Mouse (Mus musculus) forebrain, embryonic 12.5 days (tissue): ENCODE results near the gene Apoe. TPM values are rescaled to one million over a fixed set of nuclear protein-coding genes. Genes with fewer than 3 reads are reported as not detected.

ENCODE experiments used
- ATAC-seq: fragments of 200-750 bp; cut with Nextera tagmentation; 2 replicates; pipeline ENCODE4 v1.8.0; 2017; ENCODE audit warnings: moderate TSS enrichment; ENCODE audit not compliant: low FRiP score
- H3K27ac ChIP-seq: fragments of 300-500 bp; sonication (generic); 2 replicates; pipeline ENCODE4 v1.5.1; 2016; ENCODE audit warnings: mild to moderate bottlenecking
- H3K27me3 ChIP-seq: fragments of 300-500 bp; sonication (generic); 2 replicates; pipeline ENCODE4 v1.6.1; 2016; ENCODE audit warnings: mild to moderate bottlenecking
- H3K36me3 ChIP-seq: fragments of 300-500 bp; sonication (generic); replicated peaks from 2 replicates; pipeline ENCODE4 v1.6.1; 2016; ENCODE audit warnings: mild to moderate bottlenecking
- H3K4me1 ChIP-seq: fragments of 300-500 bp; sonication (generic); 2 replicates; pipeline ENCODE4 v1.6.1; 2016
- H3K4me2 ChIP-seq: fragments of 300-500 bp; sonication (generic); 2 replicates; pipeline ENCODE4 v1.6.1; 2016; ENCODE audit warnings: mild to moderate bottlenecking, moderate library complexity
- H3K4me3 ChIP-seq: fragments of 300-500 bp; sonication (generic); replicated peaks from 2 replicates; pipeline ENCODE4 v1.5.1; 2016; ENCODE audit warnings: mild to moderate bottlenecking
- H3K9ac ChIP-seq: fragments of 300-500 bp; sonication (generic); 2 replicates; pipeline ENCODE4 v1.6.1; 2016; ENCODE audit warnings: mild to moderate bottlenecking
- H3K9me3 ChIP-seq: fragments of 300-500 bp; sonication (generic); 2 replicates; pipeline ENCODE4 v1.6.1; 2016
- WGBS: fragments of 180-500 bp; shearing (Covaris S2); methylation state at CpG from one replicate; pipeline ENCODE4 v1.1.7; 2016; 5-methylcytosine and 5-hydroxymethylcytosine counted together
- polyA plus RNA-seq: library from polyadenylated mRNA; unstranded; fragments of >200 nt; fragmentation: Nextera tagmentation; extraction: Ambion mirVana; gene quantifications from 2 replicates; pipeline ENCODE4 v1.2.1, GENCODE M21; 2016

The Apoe gene
- polyA plus RNA-seq, 1 experiment from 2014 or later: 128 TPM

GRCm38 (mm10) chr7:19686521-19686920 is 12.5 kb downstream of the Apoe start:
- Histone ChIP-seq H3K4me1 (no peaks in the 10 kb centered on the region), H3K4me2 (no peak overlapping the region), H3K27ac (no peak overlapping the region), H3K4me3 (no peak overlapping the region), H3K9ac (no peak overlapping the region), H3K27me3 (no peaks in the 10 kb centered on the region), H3K36me3 (no peaks in the 10 kb centered on the region), H3K9me3 (no peaks in the 10 kb centered on the region)
- ATAC-seq: no peak
- 84% methylated on average over 6 of the region's 6 CpGs for WGBS

- Histone ChIP-seq H3K4me1 (no peaks in the 10 kb centered on the region), H3K4me2 (no peak overlapping the region), H3K9me3 (no peaks in the 10 kb centered on the region), H3K27ac (no peak overlapping the region), H3K27me3 (no peaks in the 10 kb centered on the region), H3K36me3 (no peaks in the 10 kb centered on the region), H3K9ac (no peak overlapping the region), H3K4me3 (no peak overlapping the region)
- ATAC-seq: no peak
- 53% methylated on average over 4 of the region's 4 CpGs for WGBS
Measured at GRCm38 (mm10) chr7:19685374-19685773, 13.6 kb downstream of the Apoe start.

GRCm38 (mm10) chr7:19683771-19684201 is 15.2 kb downstream of the Apoe start:
- WGBS: 85% methylated on average over 6 of the region's 6 CpGs
- Histone ChIP-seq H3K4me1 (no peaks in the 10 kb centered on the region), H3K27me3 (no peaks in the 10 kb centered on the region), H3K9ac (no peak overlapping the region), H3K27ac (no peak overlapping the region), H3K9me3 (no peaks in the 10 kb centered on the region), H3K36me3 (no peaks in the 10 kb centered on the region), H3K4me3 (no peak overlapping the region), H3K4me2 (no peak overlapping the region)
- ATAC-seq: no peak

- no peaks in the 10 kb centered on the region for H3K9me3 ChIP-seq
- H3K4me1 ChIP-seq: no peaks in the 10 kb centered on the region
Measured at GRCm38 (mm10) chr7:19682979-19683378, 16.0 kb downstream of the Apoe start.

GRCm38 (mm10) chr7:19681202-19681694 is 17.7 kb downstream of the Apoe start, which contains the start of the genes Gm44805 and Apoc4:
Gm44805 (minus strand) TSS chr7:19681423.
Apoc4 (minus strand) TSS chr7:19681479.
- WGBS: 70% methylated on average over 8 of the region's 8 CpGs
- Histone ChIP-seq H3K9me3 (no peaks in the 10 kb centered on the region), H3K27me3 (no peaks in the 10 kb centered on the region), H3K9ac (no peak within 1 kb of the TSS), H3K27ac (no peak within 1 kb of the TSS), H3K4me1 (no peaks in the 10 kb centered on the region), H3K4me3 (no peak within 1 kb of the TSS), H3K36me3 (no peaks in the 10 kb centered on the region), H3K4me2 (no peak within 1 kb of the TSS)
- ATAC-seq: no peak

More at GRCm38 (mm10) chr7:19682979-19683378, 16.0 kb downstream of the Apoe start:
- no peak for ATAC-seq
- Histone ChIP-seq H3K9ac (no peak overlapping the region), H3K27ac (no peak overlapping the region), H3K4me2 (no peak overlapping the region), H3K4me3 (no peak overlapping the region), H3K27me3 (no peaks in the 10 kb centered on the region), H3K36me3 (no peaks in the 10 kb centered on the region)
- 71% methylated on average over 3 of the region's 3 CpGs for WGBS

- no peak overlapping the region for H3K9ac ChIP-seq
Measured at GRCm38 (mm10) chr7:19680702-19681101, 18.3 kb downstream of the Apoe start.

GRCm38 (mm10) chr7:19678901-19679300 is 20.1 kb downstream of the Apoe start:
- 89% methylated on average over 3 of the region's 3 CpGs for WGBS
- no peak for ATAC-seq

More at GRCm38 (mm10) chr7:19680702-19681101, 18.3 kb downstream of the Apoe start:
- Histone ChIP-seq H3K4me3 (no peak overlapping the region), H3K4me2 (no peak overlapping the region), H3K4me1 (no peaks in the 10 kb centered on the region), H3K36me3 (no peaks in the 10 kb centered on the region), H3K27ac (no peak overlapping the region), H3K9me3 (no peaks in the 10 kb centered on the region), H3K27me3 (no peaks in the 10 kb centered on the region)
- no peak for ATAC-seq
- WGBS: 87% methylated on average over 2 of the region's 2 CpGs

GRCm38 (mm10) chr7:19677872-19678271 is 21.1 kb downstream of the Apoe start, which contains the start of gene Apoc2:
Apoc2 (minus strand) TSS chr7:19677941.
- Histone ChIP-seq H3K9me3 (no peaks in the 10 kb centered on the region), H3K27ac (no peak within 1 kb of the TSS), H3K9ac (no peak within 1 kb of the TSS; the same call in 1 of the 2 replicates), H3K4me1 (no peaks in the 10 kb centered on the region), H3K36me3 (no peaks in the 10 kb centered on the region), H3K4me3 (no peak within 1 kb of the TSS), H3K4me2 (no peak within 1 kb of the TSS), H3K27me3 (no peaks in the 10 kb centered on the region)
- WGBS: 82% methylated on average over 8 of the region's 8 CpGs
- ATAC-seq: no peak

More at GRCm38 (mm10) chr7:19678901-19679300, 20.1 kb downstream of the Apoe start:
- no peaks in the 10 kb centered on the region for H3K36me3 ChIP-seq
- no peaks in the 10 kb centered on the region for H3K4me1 ChIP-seq
- H3K4me2 ChIP-seq: no peak overlapping the region
- no peak overlapping the region for H3K4me3 ChIP-seq
- no peaks in the 10 kb centered on the region for H3K27me3 ChIP-seq
- no peak overlapping the region for H3K9ac ChIP-seq
- no peaks in the 10 kb centered on the region for H3K9me3 ChIP-seq
- H3K27ac ChIP-seq: no peak overlapping the region

- ATAC-seq: no peak
- H3K9me3 ChIP-seq: no peaks in the 10 kb centered on the region
- H3K36me3 ChIP-seq: no peaks in the 10 kb centered on the region
- H3K4me2 ChIP-seq: no peak overlapping the region
- no peak overlapping the region for H3K4me3 ChIP-seq
- H3K9ac ChIP-seq: no peak overlapping the region
- H3K4me1 ChIP-seq: no peaks in the 10 kb centered on the region
- no peaks in the 10 kb centered on the region for H3K27me3 ChIP-seq
- H3K27ac ChIP-seq: no peak overlapping the region
- 69% methylated on average over 1 of the region's 1 CpGs for WGBS
Measured at GRCm38 (mm10) chr7:19676662-19677061, 22.3 kb downstream of the Apoe start.

GRCm38 (mm10) chr7:19675824-19676223 is 23.2 kb downstream of the Apoe start:
- Histone ChIP-seq H3K4me3 (no peak overlapping the region), H3K9me3 (no peaks in the 10 kb centered on the region), H3K36me3 (no peaks in the 10 kb centered on the region), H3K4me2 (no peak overlapping the region), H3K9ac (no peak overlapping the region), H3K27ac (no peak overlapping the region), H3K27me3 (no peaks in the 10 kb centered on the region), H3K4me1 (no peaks in the 10 kb centered on the region)
- no peak for ATAC-seq
- 80% methylated on average over 10 of the region's 10 CpGs for whole genome bisulfite sequencing

- no peaks in the 10 kb centered on the region for H3K27me3 ChIP-seq
- H3K4me1 ChIP-seq: 0 out of 2 replicates have a peak, but pooled peaks cover 4% of the 10 kb centered on the region
- no peak overlapping the region for H3K9ac ChIP-seq
- H3K27ac ChIP-seq: no peak overlapping the region
- no peak overlapping the region for H3K4me2 ChIP-seq
- no peak for ATAC-seq
- no peaks in the 10 kb centered on the region for H3K36me3 ChIP-seq
- 75% methylated on average over 14 of the region's 14 CpGs for WGBS
- no peaks in the 10 kb centered on the region for H3K9me3 ChIP-seq
- H3K4me3 ChIP-seq: no peak overlapping the region
Measured at GRCm38 (mm10) chr7:19673083-19673699, 25.8 kb downstream of the Apoe start.

GRCm38 (mm10) chr7:19671511-19671910 is 27.5 kb downstream of the Apoe start:
- 72% methylated on average over 10 of the region's 10 CpGs for WGBS
- H3K27me3 ChIP-seq: 0 out of 2 replicates have a peak, but pooled peaks cover 5% of the 10 kb centered on the region
- no peak overlapping the region for H3K4me3 ChIP-seq
- no peak for ATAC-seq
- no peaks in the 10 kb centered on the region for H3K9me3 ChIP-seq
- H3K27ac ChIP-seq: no peak overlapping the region
- no peaks in the 10 kb centered on the region for H3K36me3 ChIP-seq
- no peak overlapping the region for H3K4me2 ChIP-seq
- H3K9ac ChIP-seq: no peak overlapping the region
- 0 out of 2 replicates have a peak, but pooled peaks cover 4% of the 10 kb centered on the region for H3K4me1 ChIP-seq
